Comparison of ENCODE assay signal across 16 mouse cellular contexts in genomic region chr17:50341850-50342544, GRCm38 (mm10). TPM values are rescaled to one million over a fixed set of nuclear protein-coding genes. Genes with fewer than 3 reads are reported as not detected.
DNase-seq lines count a peak whose midpoint lies in the region; ATAC-seq lines count a peak whose summit lies in the region.
"Had no signal": no experiment of that assay in that cellular context is flagged by ENCODE, and none has a peak within 500 bp of the region (broad histone marks: within the 10 kb centered on the region; RNA-seq: fewer than 3 reads in every experiment).

No protein-coding gene starts in this region.

- no peak overlapping the region for H3K9ac ChIP-seq in midbrain, embryonic 11.5 days (ENCODE audit: low read length)
- H3K9ac ChIP-seq in forebrain, embryonic 13.5 days = no peak overlapping the region
- no peak overlapping the region for H3K9ac ChIP-seq in hindbrain, embryonic 13.5 days
- no peak overlapping the region for H3K9ac ChIP-seq in midbrain, embryonic 16.5 days (ENCODE audit: low read depth, low read length)
- H3K9ac ChIP-seq: lung, embryonic 15.5 days had no signal

- 86% methylated on average over 11 of the region's 11 CpGs for WGBS in midbrain, embryonic 11.5 days
- WGBS in midbrain, embryonic 10.5 days = 90% methylated on average over 11 of the region's 11 CpGs
- 49% methylated on average over 11 of the region's 11 CpGs for WGBS in forebrain, embryonic 13.5 days
- WGBS in hindbrain, embryonic 13.5 days = 50% methylated on average over 11 of the region's 11 CpGs
- 53% methylated on average over 11 of the region's 11 CpGs for WGBS in midbrain, embryonic 16.5 days

- no peaks in the 10 kb centered on the region for H3K4me1 ChIP-seq in midbrain, embryonic 11.5 days (ENCODE audit: control insufficient read depth, insufficient read depth, low read length)
- H3K4me1 ChIP-seq in midbrain, embryonic 10.5 days = peaks cover 7% of the 10 kb centered on the region; the same call in 1 of the 2 replicates
- H3K4me1 ChIP-seq in forebrain, embryonic 13.5 days = peaks cover 3% of the 10 kb centered on the region; the same call in 1 of the 2 replicates
- peaks cover 16% of the 10 kb centered on the region for H3K4me1 ChIP-seq in hindbrain, embryonic 13.5 days (replicated peaks)
- H3K4me1 ChIP-seq in midbrain, embryonic 16.5 days (ENCODE audit: control insufficient read depth, insufficient read depth, low read length) = no peaks in the 10 kb centered on the region
- H3K4me1 ChIP-seq: lung, embryonic 15.5 days had no signal

- H3K9me3 ChIP-seq in midbrain, embryonic 11.5 days (ENCODE audit: control insufficient read depth, low read length) = no peaks in the 10 kb centered on the region
- no peaks in the 10 kb centered on the region for H3K9me3 ChIP-seq in midbrain, embryonic 10.5 days (replicated peaks)
- H3K9me3 ChIP-seq in forebrain, embryonic 13.5 days (replicated peaks) = no peaks in the 10 kb centered on the region
- no peaks in the 10 kb centered on the region for H3K9me3 ChIP-seq in hindbrain, embryonic 13.5 days
- H3K9me3 ChIP-seq in midbrain, embryonic 16.5 days (replicated peaks; ENCODE audit: control insufficient read depth, low read length, poor library complexity, severe bottlenecking) = no peaks in the 10 kb centered on the region
- H3K9me3 ChIP-seq: lung, embryonic 15.5 days had no signal

- H3K27ac ChIP-seq in midbrain, embryonic 11.5 days (ENCODE audit: low read depth, low read length) = no peak overlapping the region
- H3K27ac ChIP-seq in midbrain, embryonic 10.5 days (replicated peaks) = no peak overlapping the region
- no peak overlapping the region for H3K27ac ChIP-seq in forebrain, embryonic 13.5 days
- H3K27ac ChIP-seq in hindbrain, embryonic 13.5 days = peak overlapping the region; percentile 40; the same call in 1 of the 2 replicates
- H3K27ac ChIP-seq in midbrain, embryonic 16.5 days (ENCODE audit: low read length) = no peak overlapping the region; the same call in 1 of the 2 replicates
- H3K27ac ChIP-seq: lung, embryonic 15.5 days; stomach, postnatal 0 days had no signal

- H3K36me3 ChIP-seq in midbrain, embryonic 11.5 days (ENCODE audit: control insufficient read depth, insufficient read depth, low read length) = no peaks in the 10 kb centered on the region
- no peaks in the 10 kb centered on the region for H3K36me3 ChIP-seq in midbrain, embryonic 10.5 days
- no peaks in the 10 kb centered on the region for H3K36me3 ChIP-seq in forebrain, embryonic 13.5 days (ENCODE audit: poor library complexity, severe bottlenecking)
- H3K36me3 ChIP-seq in hindbrain, embryonic 13.5 days = no peaks in the 10 kb centered on the region
- H3K36me3 ChIP-seq in midbrain, embryonic 16.5 days (ENCODE audit: control insufficient read depth, insufficient read depth, low read length) = no peaks in the 10 kb centered on the region
- H3K36me3 ChIP-seq: lung, embryonic 15.5 days had no signal

- H3K4me3 ChIP-seq in midbrain, embryonic 11.5 days (ENCODE audit: low read depth, low read length) = no peak overlapping the region
- no peak overlapping the region for H3K4me3 ChIP-seq in midbrain, embryonic 10.5 days
- no peak overlapping the region for H3K4me3 ChIP-seq in forebrain, embryonic 13.5 days
- H3K4me3 ChIP-seq in hindbrain, embryonic 13.5 days = no peak overlapping the region
- H3K4me3 ChIP-seq in midbrain, embryonic 16.5 days (ENCODE audit: low read depth, low read length) = no peak overlapping the region
- H3K4me3 ChIP-seq: lung, embryonic 15.5 days had no signal

- no peaks in the 10 kb centered on the region for H3K27me3 ChIP-seq in midbrain, embryonic 11.5 days (ENCODE audit: control insufficient read depth, insufficient read depth, low read length)
- H3K27me3 ChIP-seq in midbrain, embryonic 10.5 days (ENCODE audit: low read depth, poor library complexity, severe bottlenecking) = no peaks in the 10 kb centered on the region
- no peaks in the 10 kb centered on the region for H3K27me3 ChIP-seq in forebrain, embryonic 13.5 days
- H3K27me3 ChIP-seq in hindbrain, embryonic 13.5 days = no peaks in the 10 kb centered on the region
- no peaks in the 10 kb centered on the region for H3K27me3 ChIP-seq in midbrain, embryonic 16.5 days (ENCODE audit: control insufficient read depth, insufficient read depth, low read depth, low read length)
- H3K27me3 ChIP-seq: lung, embryonic 15.5 days had no signal

- no peak overlapping the region for H3K4me2 ChIP-seq in midbrain, embryonic 11.5 days
- H3K4me2 ChIP-seq in forebrain, embryonic 13.5 days = no peak overlapping the region
- H3K4me2 ChIP-seq in hindbrain, embryonic 13.5 days = 0 out of 2 replicates have a peak overlapping the region, but pooled peaks have one; percentile 17
- H3K4me2 ChIP-seq in midbrain, embryonic 16.5 days (ENCODE audit: low read length) = no peak overlapping the region
- H3K4me2 ChIP-seq: heart, embryonic 11.5 days; lung, embryonic 15.5 days had no signal

- 0 out of 2 replicates have a peak, but pooled peaks have one; percentile 19 for ATAC-seq in midbrain, embryonic 11.5 days (ENCODE audit: low FRiP score)
- ATAC-seq in forebrain, embryonic 13.5 days = peak; percentile 61
- ATAC-seq in hindbrain, embryonic 13.5 days (ENCODE audit: low FRiP score) = peak; percentile 80
- ATAC-seq in midbrain, embryonic 16.5 days = peak; percentile 76

- DNase-seq in midbrain, embryonic 11.5 days (ENCODE audit: low spot score, missing footprints) = peak; percentile 82
- DNase-seq in midbrain, embryonic 10.5 days (ENCODE audit: low spot score) = no peak
- no peak for DNase-seq in cerebellum, postnatal 36 days
- DNase-seq in urinary bladder, postnatal 14 days (ENCODE audit: low spot score) = no peak
- DNase-seq: cerebellum, adult 18-20 months; gastrocnemius, postnatal 14 days; kidney, adult 18-20 months; kidney, postnatal 25 days; liver; thymus, postnatal 4 days had no signal

RNA-seq across cellular contexts. Expression of gene Dazl, which starts 48.6 kb away (rescaled TPM):
- 0.23 TPM in 1 of 2 replicates, not detected in the other for polyA plus RNA-seq in midbrain, embryonic 11.5 days (2014; fragmentation: Nextera tagmentation; extraction: Ambion mirVana)
- polyA plus RNA-seq in midbrain, embryonic 10.5 days (2016; fragmentation: Nextera tagmentation; extraction: Ambion mirVana) = 0.16 TPM in 1 of 2 replicates, not detected in the other
- 0.18 and 0.50 TPM in 2 replicates for polyA plus RNA-seq in forebrain, embryonic 13.5 days (2015; fragmentation: Nextera tagmentation; extraction: Ambion mirVana)
- polyA plus RNA-seq in hindbrain, embryonic 13.5 days (2015; fragmentation: Nextera tagmentation; extraction: Ambion mirVana) = 0.27 and 0.48 TPM in 2 replicates
- 0.45 and 1.1 TPM in 2 replicates for polyA plus RNA-seq in midbrain, embryonic 16.5 days (2015; fragmentation: Nextera tagmentation; extraction: Ambion mirVana)

Comparison
In these comparisons a context has a peak if more than half of its experiments do, and no peak if none do; other contexts are left out.
1. ATAC-seq: peak in every context shown above with its lines; median percentile 80 in hindbrain, embryonic 13.5 days; 76 in midbrain, embryonic 16.5 days; 61 in forebrain, embryonic 13.5 days; 19 in midbrain, embryonic 11.5 days.